Mouse (Mus musculus) G1E-ER4 (cell line): Measurements from ENCODE around the gene Grm3. TPM values are rescaled to one million over a fixed set of nuclear protein-coding genes. Genes with fewer than 3 reads are reported as not detected.

Source experiments
- GATA1 ChIP-seq: IDR thresholded peaks from one replicate; pipeline ENCODE4 v1.8.0; 2012; ENCODE audit warnings: low read length, inconsistent platforms
- polyA plus RNA-seq: library from polyadenylated mRNA; stranded (reverse); fragments of >175 nt; gene quantifications from 2 replicates; pipeline ENCODE4 v1.2.3, GENCODE M21; 2012

Grm3 gene
- polyA plus RNA-seq, 1 experiment = not detected

- no peak for TF ChIP-seq GATA1
These were observed 61.6 kb downstream of the Grm3 start for GRCm38 (mm10) chr5:9663416-9663815.

- TF ChIP-seq GATA1 = no peak
These were observed 62.9 kb downstream of the Grm3 start for GRCm38 (mm10) chr5:9661870-9662589.

- TF ChIP-seq GATA1 = no peak
These were observed 86.4 kb downstream of the Grm3 start for GRCm38 (mm10) chr5:9638612-9639011.

GRCm38 (mm10) chr5:9627220-9627619, 97.8 kb downstream of the Grm3 start:
- no peak for TF ChIP-seq GATA1

- no peak for TF ChIP-seq GATA1
These were observed 100.6 kb downstream of the Grm3 start for GRCm38 (mm10) chr5:9624396-9624795.

- no peak for TF ChIP-seq GATA1
These were observed 101.9 kb downstream of the Grm3 start for GRCm38 (mm10) chr5:9623095-9623459.

- TF ChIP-seq GATA1 = no peak
These were observed 102.5 kb downstream of the Grm3 start for GRCm38 (mm10) chr5:9622264-9623094.

- no peak for TF ChIP-seq GATA1
These were observed 103.4 kb downstream of the Grm3 start for GRCm38 (mm10) chr5:9621417-9622067.

GRCm38 (mm10) chr5:9579021-9579420, 145.9 kb downstream of the Grm3 start:
- no peak for TF ChIP-seq GATA1

- TF ChIP-seq GATA1 = no peak
These were observed 146.4 kb downstream of the Grm3 start for GRCm38 (mm10) chr5:9578571-9578970.

- TF ChIP-seq GATA1 = no peak
These were observed 154.0 kb downstream of the Grm3 start for GRCm38 (mm10) chr5:9570946-9571345.

GRCm38 (mm10) chr5:9557706-9558105, 167.3 kb downstream of the Grm3 start:
- no peak for TF ChIP-seq GATA1

GRCm38 (mm10) chr5:9540822-9541557, 184.0 kb downstream of the Grm3 start:
- no peak for TF ChIP-seq GATA1

GRCm38 (mm10) chr5:9525507-9525906, 199.5 kb downstream of the Grm3 start:
- TF ChIP-seq GATA1 = no peak

- TF ChIP-seq GATA1 = no peak
These were observed 213.9 kb downstream of the Grm3 start for GRCm38 (mm10) chr5:9511027-9511426.

- TF ChIP-seq GATA1 = no peak
These were observed 227.7 kb downstream of the Grm3 start for GRCm38 (mm10) chr5:9497235-9497634.
